Mouse (Mus musculus) midbrain, embryonic 11.5 days (tissue): ENCODE measurements at regions not wholly inside any gene's neighbourhood (a gene's known extent, or its start where the extent isn't known, plus 50 kb on each side); places are given as distances from the start of the nearest gene placed in this dataset.

Experiments
- ATAC-seq: fragments of 200-750 bp; cut with Nextera tagmentation; 2 replicates; pipeline ENCODE4 v1.8.0; 2017; ENCODE audit warnings: moderate TSS enrichment, moderate library complexity; ENCODE audit not compliant: low FRiP score
- DNase-seq: peaks from one replicate; pipeline ENCODE4 v3.0.0; 2015; ENCODE audit warnings: low spot score; ENCODE audit errors: missing footprints
- H3K27ac ChIP-seq: fragments of 300-500 bp; sonication (generic); 2 replicates; pipeline ENCODE4 v1.5.1; 2014; ENCODE audit warnings: low read depth, low read length
- H3K27me3 ChIP-seq: fragments of 300-500 bp; sonication (generic); 2 replicates; pipeline ENCODE4 v1.6.1; 2014; ENCODE audit warnings: mild to moderate bottlenecking, low read length, moderate library complexity, mixed read lengths; ENCODE audit not compliant: control insufficient read depth, insufficient read depth
- H3K36me3 ChIP-seq: fragments of 300-500 bp; sonication (generic); 2 replicates; pipeline ENCODE4 v1.6.1; 2014; ENCODE audit warnings: mild to moderate bottlenecking, low read length, moderate library complexity, mixed read lengths; ENCODE audit not compliant: control insufficient read depth, insufficient read depth
- H3K4me1 ChIP-seq: fragments of 300-500 bp; sonication (generic); 2 replicates; pipeline ENCODE4 v1.6.1; 2014; ENCODE audit warnings: low read length; ENCODE audit not compliant: control insufficient read depth, insufficient read depth
- H3K4me2 ChIP-seq: fragments of 300-500 bp; sonication (generic); 2 replicates; pipeline ENCODE4 v1.6.1; 2014; ENCODE audit warnings: mild to moderate bottlenecking, moderate library complexity
- H3K4me3 ChIP-seq: fragments of 300-500 bp; sonication (generic); 2 replicates; pipeline ENCODE4 v1.5.1; 2014; ENCODE audit warnings: low read depth, low read length
- H3K9ac ChIP-seq: fragments of 300-500 bp; sonication (generic); 2 replicates; pipeline ENCODE4 v1.6.1; 2014; ENCODE audit warnings: low read length
- H3K9me3 ChIP-seq: fragments of 300-500 bp; sonication (generic); 2 replicates; pipeline ENCODE4 v1.6.1; 2016; ENCODE audit warnings: low read length; ENCODE audit not compliant: control insufficient read depth
- WGBS: fragments of 180-500 bp; shearing (Covaris S2); extraction: QIAGEN DNeasy Blood & Tissue Kit; methylation state at CpG from one replicate; pipeline ENCODE4 v1.1.7; 2014; 5-methylcytosine and 5-hydroxymethylcytosine counted together

DNA sequence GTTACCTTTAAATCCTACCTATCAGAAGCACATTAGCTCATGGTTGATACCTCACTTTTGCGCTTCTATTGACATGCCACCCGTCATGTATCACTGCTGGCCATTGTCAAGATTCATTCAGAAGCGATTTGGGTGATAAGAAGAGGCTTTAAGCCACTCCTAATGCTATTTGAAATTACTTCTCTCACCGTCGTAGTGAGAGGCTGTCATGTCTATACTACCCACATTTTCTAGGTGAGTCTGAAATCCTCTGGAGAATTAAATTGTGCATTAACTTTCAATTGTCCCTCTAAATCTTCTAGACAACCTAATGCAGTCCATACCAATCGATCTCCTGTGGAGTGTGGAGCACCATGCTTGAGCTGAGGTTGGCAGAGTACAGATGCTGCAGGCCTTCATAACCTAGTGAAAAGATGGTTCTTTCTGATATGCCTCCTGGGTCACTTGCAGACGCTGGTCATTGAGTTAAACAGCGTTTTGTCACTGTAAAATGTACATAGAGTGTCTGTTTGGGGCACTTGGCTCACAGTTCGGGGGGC is 312.5 kb downstream of the Hace1 start:
- Histone ChIP-seq H3K36me3 (no peaks in the 10 kb centered on the region), H3K27ac (no peak overlapping the region), H3K9me3 (no peaks in the 10 kb centered on the region), H3K4me3 (no peak overlapping the region), H3K4me1 (no peaks in the 10 kb centered on the region), H3K9ac (no peak overlapping the region), H3K27me3 (no peaks in the 10 kb centered on the region), H3K4me2 (no peak overlapping the region)
- DNase-seq (peak; percentile 72), ATAC-seq (no peak)
- WGBS: 88% methylated on average over 9 of the region's 9 CpGs

- H3K36me3 ChIP-seq: no peaks in the 10 kb centered on the region
- no peak overlapping the region for H3K4me3 ChIP-seq
- H3K27me3 ChIP-seq: no peaks in the 10 kb centered on the region
- no peak overlapping the region for H3K4me2 ChIP-seq
- no peak overlapping the region for H3K27ac ChIP-seq
- 77% methylated on average over 2 of the region's 2 CpGs for WGBS
- no peak for ATAC-seq
- DNase-seq: peak; percentile 73
- no peaks in the 10 kb centered on the region for H3K9me3 ChIP-seq
- H3K9ac ChIP-seq: no peak overlapping the region
- no peaks in the 10 kb centered on the region for H3K4me1 ChIP-seq
These were observed 314.8 kb downstream of the Hace1 start for GRCm38 (mm10) chr10:45892464-45892863.

DNA sequence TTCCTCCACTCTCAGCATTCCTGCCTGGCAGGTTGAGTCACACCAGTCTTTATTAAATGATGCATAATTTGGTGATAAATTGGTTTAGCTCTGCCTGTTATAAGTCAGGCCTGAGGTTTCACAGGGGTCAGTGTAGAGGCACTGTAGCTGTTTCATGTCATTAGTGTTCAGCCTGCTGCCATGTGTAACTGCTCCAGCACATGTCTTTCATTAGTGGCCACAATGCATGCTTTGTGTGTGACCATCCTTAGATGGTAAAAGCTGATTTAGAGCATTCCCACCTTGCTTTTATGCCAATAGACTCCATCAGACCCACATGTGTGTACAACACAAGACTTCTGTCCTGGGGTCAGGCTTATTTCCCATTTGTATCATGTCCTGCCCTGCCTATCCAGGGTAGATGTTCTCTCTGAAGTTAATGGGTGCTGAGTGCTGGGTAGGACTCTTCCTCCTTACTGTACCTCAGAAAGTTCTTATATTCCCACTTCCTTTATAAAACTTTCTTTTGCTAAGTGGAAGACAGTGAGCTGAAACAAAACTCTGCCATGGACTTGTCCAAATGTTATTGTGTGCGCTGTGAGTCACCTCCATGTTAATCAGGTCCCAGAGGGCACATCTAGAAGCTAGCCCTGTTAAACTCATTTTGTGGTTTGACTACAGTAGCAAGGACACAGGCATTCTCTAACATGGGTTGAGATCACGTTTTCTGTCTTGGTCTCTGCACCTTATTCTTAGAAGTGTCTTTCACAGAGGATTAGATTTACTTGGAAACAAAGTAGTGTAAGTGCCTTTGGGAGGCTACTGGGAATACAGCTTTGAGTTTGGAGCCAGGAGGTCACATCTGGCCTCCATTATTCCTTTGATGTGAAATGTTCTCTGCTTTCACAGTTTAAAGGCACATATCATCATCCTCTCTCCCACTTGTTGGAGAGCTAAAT is 316.5 kb downstream of the Hace1 start:
- Histone ChIP-seq H3K36me3 (no peaks in the 10 kb centered on the region), H3K4me2 (no peak overlapping the region), H3K27me3 (no peaks in the 10 kb centered on the region), H3K4me3 (no peak overlapping the region), H3K4me1 (no peaks in the 10 kb centered on the region), H3K9ac (no peak overlapping the region), H3K27ac (no peak overlapping the region), H3K9me3 (no peaks in the 10 kb centered on the region)
- 57% methylated on average over 2 of the region's 2 CpGs for WGBS
- ATAC-seq (no peak), DNase-seq (peak; percentile 79)

DNA sequence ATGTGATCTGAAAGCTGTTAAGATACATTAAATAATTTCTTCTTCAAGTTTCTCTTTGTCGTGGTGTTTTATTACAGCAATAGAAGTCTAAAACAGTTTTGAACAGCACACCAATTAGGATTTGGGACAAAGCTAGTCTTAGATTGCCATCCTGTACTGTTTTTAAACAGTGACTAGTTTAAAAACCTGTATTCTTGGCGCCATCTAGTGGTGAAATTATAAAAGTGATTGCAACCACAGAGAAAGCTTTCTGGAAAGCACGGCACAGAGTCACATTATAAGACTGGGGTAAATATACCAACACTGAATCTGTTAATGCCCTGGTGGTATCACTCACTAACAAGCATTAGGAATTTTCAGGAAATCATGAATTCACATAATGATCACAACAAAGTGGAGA is 339.3 kb downstream of the Hace1 start:
- ATAC-seq (no peak; the same call in 1 of the 2 replicates), DNase-seq (peak; percentile 92)
- Histone ChIP-seq H3K9ac (no peak overlapping the region), H3K4me3 (no peak overlapping the region), H3K9me3 (no peaks in the 10 kb centered on the region), H3K27ac (no peak overlapping the region), H3K36me3 (no peaks in the 10 kb centered on the region), H3K4me2 (no peak overlapping the region), H3K4me1 (no peaks in the 10 kb centered on the region), H3K27me3 (no peaks in the 10 kb centered on the region)
- WGBS: 26% methylated on average over 3 of the region's 3 CpGs

DNA sequence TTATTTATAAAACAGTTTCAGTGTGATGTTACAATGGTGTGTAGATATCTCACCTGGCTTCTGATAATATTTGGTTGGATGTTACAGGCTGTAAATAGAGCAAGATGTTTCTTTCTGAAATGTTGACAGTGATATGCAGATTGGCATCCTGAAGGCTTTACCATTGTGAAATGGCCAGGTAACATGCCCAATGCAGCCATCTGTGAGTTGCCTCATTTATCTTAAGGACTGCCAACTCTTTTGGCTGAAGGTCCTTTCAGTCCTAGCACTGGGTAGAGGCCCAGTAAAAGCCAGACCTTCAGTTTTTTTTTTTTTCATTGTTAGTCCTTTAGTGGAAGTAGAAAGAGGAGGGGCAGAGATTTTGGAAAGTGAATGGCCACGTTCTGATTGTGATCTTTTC is 348.1 kb downstream of the Hace1 start:
- Histone ChIP-seq H3K9me3 (no peaks in the 10 kb centered on the region), H3K4me1 (no peaks in the 10 kb centered on the region), H3K4me3 (no peak overlapping the region), H3K4me2 (no peak overlapping the region), H3K36me3 (no peaks in the 10 kb centered on the region), H3K27me3 (no peaks in the 10 kb centered on the region), H3K27ac (no peak overlapping the region), H3K9ac (no peak overlapping the region)
- no peak for DNase-seq
- no peak for ATAC-seq
- WGBS: 33% methylated on average over 1 of the region's 1 CpGs

GRCm38 (mm10) chr10:45933631-45934310 is 356.1 kb downstream of the Hace1 start:
- no peaks in the 10 kb centered on the region for H3K9me3 ChIP-seq
- H3K4me3 ChIP-seq: no peak overlapping the region
- ATAC-seq (no peak), DNase-seq (no peak)
- no peaks in the 10 kb centered on the region for H3K27me3 ChIP-seq
- H3K27ac ChIP-seq: no peak overlapping the region
- no peak overlapping the region for H3K9ac ChIP-seq
- no peaks in the 10 kb centered on the region for H3K36me3 ChIP-seq
- no peaks in the 10 kb centered on the region for H3K4me1 ChIP-seq
- WGBS: 94% methylated on average over 4 of the region's 4 CpGs
- H3K4me2 ChIP-seq: no peak overlapping the region

GRCm38 (mm10) chr10:45957686-45958085 is 380.1 kb downstream of the Hace1 start:
- DNase-seq (no peak), ATAC-seq (no peak)
- Histone ChIP-seq H3K4me1 (no peaks in the 10 kb centered on the region), H3K4me2 (no peak overlapping the region), H3K27ac (no peak overlapping the region), H3K4me3 (no peak overlapping the region), H3K27me3 (no peaks in the 10 kb centered on the region), H3K9ac (no peak overlapping the region), H3K36me3 (no peaks in the 10 kb centered on the region), H3K9me3 (no peaks in the 10 kb centered on the region)

DNA sequence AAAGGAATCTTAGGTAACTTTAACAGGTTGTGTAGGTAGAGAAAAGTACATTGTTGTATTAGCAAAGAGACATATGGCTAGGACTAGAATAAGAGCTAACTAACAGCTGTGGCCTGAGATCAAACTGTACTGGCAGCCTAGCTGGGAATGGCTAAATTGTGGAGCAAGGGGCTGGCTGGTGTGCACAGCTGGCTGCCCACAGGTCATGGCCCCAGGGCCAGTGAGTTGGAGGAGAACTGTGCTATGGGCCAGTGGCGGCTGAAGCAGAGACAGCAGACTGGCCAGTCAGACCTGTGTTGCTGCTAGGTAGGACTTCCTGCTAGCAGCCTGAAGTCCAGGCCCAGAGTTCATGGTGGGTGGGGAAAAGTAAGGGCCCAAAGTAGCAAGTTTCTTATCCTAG is 394.6 kb downstream of the Hace1 start:
- no peaks in the 10 kb centered on the region for H3K27me3 ChIP-seq
- no peaks in the 10 kb centered on the region for H3K4me1 ChIP-seq
- no peaks in the 10 kb centered on the region for H3K9me3 ChIP-seq
- DNase-seq (no peak), ATAC-seq (no peak)
- no peak overlapping the region for H3K27ac ChIP-seq
- H3K9ac ChIP-seq: no peak overlapping the region
- H3K4me3 ChIP-seq: no peak overlapping the region
- no peak overlapping the region for H3K4me2 ChIP-seq
- 42% methylated on average over 1 of the region's 1 CpGs for whole genome bisulfite sequencing
- H3K36me3 ChIP-seq: no peaks in the 10 kb centered on the region

GRCm38 (mm10) chr10:45982731-45983274 is 405.2 kb downstream of the Hace1 start:
- DNase-seq (no peak), ATAC-seq (no peak)
- H3K27me3 ChIP-seq: no peaks in the 10 kb centered on the region
- no peaks in the 10 kb centered on the region for H3K36me3 ChIP-seq
- H3K9me3 ChIP-seq: no peaks in the 10 kb centered on the region
- H3K27ac ChIP-seq: no peak overlapping the region
- H3K4me2 ChIP-seq: no peak overlapping the region
- H3K4me3 ChIP-seq: no peak overlapping the region
- no peak overlapping the region for H3K9ac ChIP-seq
- WGBS: 84% methylated on average over 4 of the region's 4 CpGs
- H3K4me1 ChIP-seq: no peaks in the 10 kb centered on the region
